Mouse (Mus musculus): Measurements from ENCODE around the gene Crmp1. TPM values are rescaled to one million over a fixed set of nuclear protein-coding genes. Genes with fewer than 3 reads are reported as not detected.

Crmp1 gene
- total and polyA plus RNA-seq, 2 experiments from 2014 or later: 2.0 to 5.2 TPM

- H3K9me3 ChIP-seq (replicated peaks; ENCODE audit: control insufficient read depth, low read length): no peaks in the 10 kb centered on the region
- H3K4me3 ChIP-seq (ENCODE audit: low read depth, low read length): no peak overlapping the region
- H3K27ac ChIP-seq (ENCODE audit: low read depth): no peak overlapping the region
- H3K4me2 ChIP-seq (ENCODE audit: low read depth, low read length): no peak overlapping the region
- H3K27me3 ChIP-seq (ENCODE audit: control insufficient read depth, insufficient read depth, low read length): no peaks in the 10 kb centered on the region
- no peak overlapping the region for H3K9ac ChIP-seq (replicated peaks; ENCODE audit: low read depth, low read length)
- DNase-seq (ENCODE audit: low spot score): no peak
- H3K36me3 ChIP-seq (replicated peaks; ENCODE audit: control insufficient read depth, insufficient read depth, low read length): no peaks in the 10 kb centered on the region
- 71% methylated on average over 1 of the region's 1 CpGs for WGBS
- TF ChIP-seq EP300 (IDR thresholded peaks at IDR 0.05; ENCODE audit: low read depth): no peak
- TF ChIP-seq CTCF (IDR thresholded peaks at IDR 0.05; ENCODE audit: low read depth): no peak
- no peaks in the 10 kb centered on the region for H3K4me1 ChIP-seq (ENCODE audit: control insufficient read depth, insufficient read depth)
- ATAC-seq (ENCODE audit: insufficient read depth, low read depth): no peak
Measured at GRCm38 (mm10) chr5:37225708-37226107, 16.0 kb upstream of the Crmp1 start.

DNA sequence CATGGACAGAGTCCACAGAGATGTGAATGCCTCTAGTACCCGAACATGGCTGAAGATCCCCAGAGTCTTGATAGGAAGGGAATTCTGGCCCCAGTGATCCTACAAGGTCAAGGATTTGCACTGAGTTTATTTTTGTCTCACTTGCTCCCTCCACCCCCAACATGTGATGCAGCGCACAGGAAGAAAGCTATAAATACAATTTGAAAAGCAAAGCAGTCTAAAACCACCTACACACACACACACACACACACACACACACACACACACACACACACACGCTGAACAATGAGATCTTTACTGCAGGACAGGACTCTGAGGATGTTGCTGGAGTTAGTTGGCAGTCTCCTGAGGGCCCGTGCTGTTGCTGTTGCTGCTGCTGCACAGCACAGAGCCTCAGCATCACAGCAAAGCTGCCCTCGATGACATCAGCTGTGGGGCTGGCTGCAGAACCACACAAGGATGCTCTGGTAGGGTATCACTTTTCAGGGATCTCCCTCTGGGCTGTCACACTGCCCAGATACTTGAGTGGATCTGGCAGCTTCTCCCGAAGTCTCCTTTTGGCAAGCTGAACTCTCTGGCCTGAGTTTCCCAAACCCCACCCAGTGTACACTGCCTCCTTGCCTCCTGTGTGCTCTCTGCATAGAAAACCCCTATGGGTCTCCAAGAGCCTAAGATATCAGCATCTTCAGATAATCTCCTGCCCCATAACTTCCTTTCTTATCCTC, 13.6 kb upstream of the Crmp1 start:
- Histone ChIP-seq H3K4me3 (ENCODE audit: low read depth, low read length) (no peak overlapping the region), H3K4me2 (ENCODE audit: low read depth, low read length) (no peak overlapping the region), H3K36me3 (replicated peaks; ENCODE audit: control insufficient read depth, insufficient read depth, low read length) (no peaks in the 10 kb centered on the region), H3K9ac (replicated peaks; ENCODE audit: low read depth, low read length) (no peak overlapping the region), H3K27ac (ENCODE audit: low read depth) (no peak overlapping the region), H3K27me3 (ENCODE audit: control insufficient read depth, insufficient read depth, low read length) (no peaks in the 10 kb centered on the region), H3K4me1 (ENCODE audit: control insufficient read depth, insufficient read depth) (no peaks in the 10 kb centered on the region), H3K9me3 (replicated peaks; ENCODE audit: control insufficient read depth, low read length) (no peaks in the 10 kb centered on the region)
- WGBS: 17% methylated on average over 6 of the region's 6 CpGs
- ATAC-seq (ENCODE audit: insufficient read depth, low read depth) (no peak), DNase-seq (ENCODE audit: low spot score) (no peak)
- no peak for TF ChIP-seq EP300 (IDR thresholded peaks at IDR 0.05; ENCODE audit: low read depth)
- no peak for TF ChIP-seq CTCF (IDR thresholded peaks at IDR 0.05; ENCODE audit: low read depth)

GRCm38 (mm10) chr5:37228894-37229293, 12.8 kb upstream of the Crmp1 start:
- TF ChIP-seq EP300 (IDR thresholded peaks at IDR 0.05; ENCODE audit: low read depth): no peak
- no peak for TF ChIP-seq CTCF (IDR thresholded peaks at IDR 0.05; ENCODE audit: low read depth)
- no peaks in the 10 kb centered on the region for H3K36me3 ChIP-seq (replicated peaks; ENCODE audit: control insufficient read depth, insufficient read depth, low read length)
- H3K4me1 ChIP-seq (ENCODE audit: control insufficient read depth, insufficient read depth): no peaks in the 10 kb centered on the region
- no peak overlapping the region for H3K9ac ChIP-seq (replicated peaks; ENCODE audit: low read depth, low read length)
- DNase-seq (ENCODE audit: low spot score) (no peak), ATAC-seq (ENCODE audit: insufficient read depth, low read depth) (no peak)
- H3K27ac ChIP-seq (ENCODE audit: low read depth): no peak overlapping the region
- H3K4me3 ChIP-seq (ENCODE audit: low read depth, low read length): no peak overlapping the region
- no peak overlapping the region for H3K4me2 ChIP-seq (ENCODE audit: low read depth, low read length)
- 66% methylated on average over 7 of the region's 7 CpGs for WGBS
- no peaks in the 10 kb centered on the region for H3K27me3 ChIP-seq (ENCODE audit: control insufficient read depth, insufficient read depth, low read length)
- no peaks in the 10 kb centered on the region for H3K9me3 ChIP-seq (replicated peaks; ENCODE audit: control insufficient read depth, low read length)

DNA sequence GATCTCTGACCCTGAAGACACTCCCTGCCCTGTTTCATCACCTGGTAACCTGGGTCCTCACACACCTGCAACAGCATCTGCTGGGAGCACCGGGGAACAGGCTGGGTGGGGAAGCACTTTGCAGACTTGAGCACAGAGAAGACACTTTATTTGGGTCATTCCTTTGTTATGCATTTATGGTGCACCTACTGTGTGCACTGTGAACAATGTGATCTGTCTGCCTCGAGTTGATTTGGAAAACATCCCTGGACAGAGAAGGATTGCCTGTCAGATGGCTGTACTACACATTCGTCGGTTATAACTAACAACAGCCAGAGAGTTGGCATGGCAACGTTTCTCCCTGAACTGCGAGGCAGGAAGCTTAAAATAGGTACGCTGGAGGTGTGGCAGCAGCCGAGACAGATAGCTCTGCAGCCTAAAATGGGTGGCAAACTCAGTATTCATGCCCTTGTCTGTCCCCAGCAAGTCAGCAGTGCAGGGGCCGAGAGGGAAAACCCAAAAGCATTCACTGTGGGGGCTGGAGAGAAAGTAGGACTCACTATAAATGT, 8.7 kb upstream of the Crmp1 start:
- H3K36me3 ChIP-seq (replicated peaks; ENCODE audit: control insufficient read depth, insufficient read depth, low read length): no peaks in the 10 kb centered on the region
- WGBS: 21% methylated on average over 9 of the region's 9 CpGs
- no peaks in the 10 kb centered on the region for H3K27me3 ChIP-seq (ENCODE audit: control insufficient read depth, insufficient read depth, low read length)
- no peak overlapping the region for H3K4me3 ChIP-seq (ENCODE audit: low read depth, low read length)
- no peak overlapping the region for H3K4me2 ChIP-seq (ENCODE audit: low read depth, low read length)
- no peak overlapping the region for H3K27ac ChIP-seq (ENCODE audit: low read depth)
- no peaks in the 10 kb centered on the region for H3K9me3 ChIP-seq (replicated peaks; ENCODE audit: control insufficient read depth, low read length)
- H3K9ac ChIP-seq (replicated peaks; ENCODE audit: low read depth, low read length): no peak overlapping the region
- TF ChIP-seq EP300 (IDR thresholded peaks at IDR 0.05; ENCODE audit: low read depth) (no peak), CTCF (IDR thresholded peaks at IDR 0.05; ENCODE audit: low read depth) (no peak)
- ATAC-seq (ENCODE audit: insufficient read depth, low read depth) (no peak), DNase-seq (ENCODE audit: low spot score) (no peak)
- no peaks in the 10 kb centered on the region for H3K4me1 ChIP-seq (ENCODE audit: control insufficient read depth, insufficient read depth)

DNA sequence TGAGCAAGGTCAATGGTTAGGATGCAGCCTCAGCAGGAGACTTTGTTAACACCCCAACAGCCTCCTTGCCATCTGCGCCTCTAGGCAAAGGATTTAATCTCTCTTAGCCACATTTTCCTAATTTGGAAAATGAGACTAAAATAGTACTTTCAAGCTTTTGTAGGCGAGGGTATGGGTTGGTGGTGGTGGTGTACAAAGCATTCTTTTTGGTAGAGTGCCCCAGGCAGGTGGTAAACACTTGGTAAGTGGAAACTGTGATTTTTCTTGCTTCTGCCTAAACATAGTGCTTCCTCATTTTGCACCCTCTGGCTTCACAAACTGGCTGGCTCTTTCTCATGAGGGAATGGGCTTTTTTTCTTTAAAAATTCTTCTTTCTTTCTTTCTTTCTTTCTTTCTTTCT, 3.1 kb upstream of the Crmp1 start:
- ATAC-seq (ENCODE audit: insufficient read depth, low read depth): no peak
- no peak overlapping the region for H3K4me2 ChIP-seq (ENCODE audit: low read depth, low read length)
- 23% methylated on average over 2 of the region's 2 CpGs for WGBS
- H3K4me1 ChIP-seq (ENCODE audit: control insufficient read depth, insufficient read depth): 0 out of 2 replicates have a peak, but pooled peaks cover 8% of the 10 kb centered on the region
- TF ChIP-seq CTCF (IDR thresholded peaks at IDR 0.05; ENCODE audit: low read depth) (no peak), EP300 (IDR thresholded peaks at IDR 0.05; ENCODE audit: low read depth) (no peak)
- H3K4me3 ChIP-seq (ENCODE audit: low read depth, low read length): no peak overlapping the region
- no peak overlapping the region for H3K9ac ChIP-seq (replicated peaks; ENCODE audit: low read depth, low read length)
- no peak overlapping the region for H3K27ac ChIP-seq (ENCODE audit: low read depth)
- no peaks in the 10 kb centered on the region for H3K36me3 ChIP-seq (replicated peaks; ENCODE audit: control insufficient read depth, insufficient read depth, low read length)
- no peak for DNase-seq (ENCODE audit: low spot score)
- no peaks in the 10 kb centered on the region for H3K9me3 ChIP-seq (replicated peaks; ENCODE audit: control insufficient read depth, low read length)
- peaks cover 45% of the 10 kb centered on the region for H3K27me3 ChIP-seq (ENCODE audit: control insufficient read depth, insufficient read depth, low read length)
